Mouse (Mus musculus) R1 (cell line): ENCODE measurements around the gene Abo.
A peak's percentile ranks its signal among the peaks of the same experiment; 100 is the strongest.

Experiments used
- DNase-seq: peaks from one replicate; pipeline ENCODE4 v3.0.0-alpha.2; 2018; ENCODE audit warnings: low read depth, low spot score

The Abo gene

GRCm38 (mm10) chr2:26870666-26871065 lies 5.9 kb upstream of the Abo start:
- peak; percentile 72 for DNase-seq

GRCm38 (mm10) chr2:26862856-26863255 lies 1.9 kb downstream of the Abo start:
- no peak for DNase-seq

GRCm38 (mm10) chr2:26847706-26848105 lies 17.1 kb downstream of the Abo start:
- peak; percentile 49 for DNase-seq

- peak; percentile 34 for DNase-seq
Observed at GRCm38 (mm10) chr2:26832478-26832877, 32.3 kb downstream of the Abo start.

GRCm38 (mm10) chr2:26828047-26828446 lies 36.7 kb downstream of the Abo start:
- DNase-seq = peak; percentile 33

- DNase-seq = peak; percentile 82
Observed at GRCm38 (mm10) chr2:26827261-26827975, 37.4 kb downstream of the Abo start.
